Mouse (Mus musculus) heart, postnatal 0 days (tissue): ENCODE data around the gene Vdr. TPM values are rescaled to one million over a fixed set of nuclear protein-coding genes. Genes with fewer than 3 reads are reported as not detected.

Source experiments
- ATAC-seq: fragments of 200-750 bp; cut with Nextera tagmentation; 2 replicates; pipeline ENCODE4 v1.8.0; 2017; ENCODE audit warnings: low read depth, moderate number of reproducible peaks, moderate library complexity; ENCODE audit not compliant: insufficient read depth
- DNase-seq: peaks from one replicate; pipeline ENCODE4 v3.0.0-alpha.2; 2016; ENCODE audit warnings: low spot score
- H3K27ac ChIP-seq: fragments of 300-500 bp; sonication (generic); 2 replicates; pipeline ENCODE4 v1.5.1; 2014; ENCODE audit warnings: low read depth, mild to moderate bottlenecking
- H3K27me3 ChIP-seq: fragments of 300-500 bp; sonication (generic); 2 replicates; pipeline ENCODE4 v1.6.1; 2014; ENCODE audit warnings: low read length, mixed read lengths; ENCODE audit not compliant: control insufficient read depth, insufficient read depth
- H3K36me3 ChIP-seq: fragments of 300-500 bp; sonication (generic); replicated peaks from 2 replicates; pipeline ENCODE4 v1.6.1; 2014; ENCODE audit warnings: low read length, mixed read lengths; ENCODE audit not compliant: control insufficient read depth, insufficient read depth
- H3K4me1 ChIP-seq: fragments of 300-500 bp; sonication (generic); 2 replicates; pipeline ENCODE4 v1.6.1; 2014; ENCODE audit warnings: antibody characterized with exemption; ENCODE audit not compliant: control insufficient read depth, insufficient read depth
- H3K4me2 ChIP-seq: fragments of 300-500 bp; sonication (generic); 2 replicates; pipeline ENCODE4 v1.6.1; 2014; ENCODE audit warnings: low read depth, mild to moderate bottlenecking, low read length, moderate library complexity
- H3K4me3 ChIP-seq: fragments of 300-500 bp; sonication (generic); 2 replicates; pipeline ENCODE4 v1.5.1; 2014; ENCODE audit warnings: low read depth, low read length
- H3K9ac ChIP-seq: fragments of 300-500 bp; sonication (generic); replicated peaks from 2 replicates; pipeline ENCODE4 v1.6.1; 2014; ENCODE audit warnings: low read depth, low read length, mixed read lengths
- H3K9me3 ChIP-seq: fragments of 300-500 bp; sonication (generic); replicated peaks from 2 replicates; pipeline ENCODE4 v1.6.1; 2016; ENCODE audit warnings: low read length; ENCODE audit not compliant: control insufficient read depth
- CTCF ChIP-seq: IDR thresholded peaks from 2 replicates; pipeline ENCODE4 v1.5.1; 2016; ENCODE audit warnings: antibody characterized with exemption, control low read depth, low read depth
- EP300 ChIP-seq: IDR thresholded peaks from 2 replicates; pipeline ENCODE4 v1.6.1; 2016; ENCODE audit warnings: antibody characterized with exemption, low read depth
- WGBS: fragments of 180-500 bp; shearing (Covaris S2); extraction: QIAGEN DNeasy Blood & Tissue Kit; methylation state at CpG from one replicate; pipeline ENCODE4 v1.1.7; 2014; 5-methylcytosine and 5-hydroxymethylcytosine counted together
- polyA plus RNA-seq: library from polyadenylated mRNA; unstranded; fragments of >200 nt; fragmentation: Nextera tagmentation; extraction: Ambion mirVana; gene quantifications from 2 replicates; pipeline ENCODE4 v1.2.1, GENCODE M21; 2015
- total RNA-seq: library from RNA; depleted of rRNA; stranded (reverse); fragments of >200 nt; gene quantifications from 2 replicates; pipeline ENCODE4 v1.2.3, GENCODE M21; 2014; ENCODE audit warnings: low replicate concordance

Vdr gene
- total and polyA plus RNA-seq, 2 experiments from 2014 or later: 0.15 to 2.6 TPM

GRCm38 (mm10) chr15:97864361-97865045 lies 45.9 kb downstream of the Vdr start:
- 45% methylated on average over 8 of the region's 8 CpGs for WGBS
- Histone ChIP-seq H3K9ac (no peak overlapping the region), H3K4me1 (peaks cover 10% of the 10 kb centered on the region)

GRCm38 (mm10) chr15:97863494-97863881 lies 46.9 kb downstream of the Vdr start:
- H3K9me3 ChIP-seq: no peaks in the 10 kb centered on the region
- H3K27me3 ChIP-seq: 0 out of 2 replicates have a peak, but pooled peaks cover 5% of the 10 kb centered on the region
- peaks cover 10% of the 10 kb centered on the region for H3K4me1 ChIP-seq
- H3K36me3 ChIP-seq: no peaks in the 10 kb centered on the region
- H3K4me2 ChIP-seq: no peak overlapping the region
- DNase-seq: no peak
- no peak for ATAC-seq
- H3K9ac ChIP-seq: no peak overlapping the region
- no peak overlapping the region for H3K27ac ChIP-seq
- WGBS: 66% methylated on average over 18 of the region's 18 CpGs
- no peak for TF ChIP-seq EP300
- TF ChIP-seq CTCF: no peak
- no peak overlapping the region for H3K4me3 ChIP-seq

More at GRCm38 (mm10) chr15:97864361-97865045, 45.9 kb downstream of the Vdr start:
- ATAC-seq (no peak; the same call in 1 of the 2 replicates), DNase-seq (no peak)
- H3K4me3 ChIP-seq: no peak overlapping the region
- H3K27ac ChIP-seq: 0 out of 2 replicates have a peak overlapping the region, but pooled peaks have one; percentile 36
- no peaks in the 10 kb centered on the region for H3K9me3 ChIP-seq
- H3K27me3 ChIP-seq: 0 out of 2 replicates have a peak, but pooled peaks cover 5% of the 10 kb centered on the region
- no peak for TF ChIP-seq EP300
- no peak overlapping the region for H3K4me2 ChIP-seq
- no peaks in the 10 kb centered on the region for H3K36me3 ChIP-seq

GRCm38 (mm10) chr15:97862881-97863493 lies 47.4 kb downstream of the Vdr start:
- H3K4me3 ChIP-seq: no peak overlapping the region
- H3K9me3 ChIP-seq: no peaks in the 10 kb centered on the region
- H3K36me3 ChIP-seq: no peaks in the 10 kb centered on the region
- DNase-seq: no peak
- no peak for ATAC-seq
- H3K27me3 ChIP-seq: 0 out of 2 replicates have a peak, but pooled peaks cover 5% of the 10 kb centered on the region
- 26% methylated on average over 14 of the region's 14 CpGs for WGBS
- H3K4me1 ChIP-seq: peaks cover 10% of the 10 kb centered on the region
- TF ChIP-seq CTCF: no peak
- TF ChIP-seq EP300: no peak
- no peak overlapping the region for H3K4me2 ChIP-seq
- no peak overlapping the region for H3K9ac ChIP-seq
- H3K27ac ChIP-seq: no peak overlapping the region

DNA sequence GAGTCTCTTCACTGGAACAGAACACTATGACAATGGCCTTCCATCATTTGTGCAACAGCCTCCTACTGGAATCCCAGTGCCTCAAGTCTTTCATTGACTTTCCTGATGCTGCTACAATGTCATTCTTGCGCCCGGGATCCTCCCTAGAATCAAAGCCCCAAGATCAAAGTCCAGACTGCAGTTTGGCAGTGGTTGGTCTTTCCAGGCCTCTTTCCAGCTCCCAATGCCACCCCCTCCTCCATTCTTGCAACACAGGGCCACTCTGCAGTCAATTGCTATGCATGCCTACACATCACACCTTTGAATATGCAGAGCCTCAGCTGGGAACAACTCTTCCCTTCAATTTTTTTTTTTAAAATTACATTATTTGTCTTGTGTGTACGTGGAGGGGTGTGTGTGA lies 50.1 kb downstream of the Vdr start:
- DNase-seq (no peak), ATAC-seq (no peak)
- Histone ChIP-seq H3K4me1 (peaks cover 10% of the 10 kb centered on the region), H3K9ac (no peak overlapping the region), H3K4me3 (no peak overlapping the region), H3K9me3 (no peaks in the 10 kb centered on the region), H3K4me2 (no peak overlapping the region), H3K27ac (no peak overlapping the region), H3K27me3 (0 out of 2 replicates have a peak, but pooled peaks cover 8% of the 10 kb centered on the region), H3K36me3 (no peaks in the 10 kb centered on the region)
- TF ChIP-seq CTCF (no peak), EP300 (no peak)
- WGBS: 83% methylated on average over 3 of the region's 3 CpGs

DNA sequence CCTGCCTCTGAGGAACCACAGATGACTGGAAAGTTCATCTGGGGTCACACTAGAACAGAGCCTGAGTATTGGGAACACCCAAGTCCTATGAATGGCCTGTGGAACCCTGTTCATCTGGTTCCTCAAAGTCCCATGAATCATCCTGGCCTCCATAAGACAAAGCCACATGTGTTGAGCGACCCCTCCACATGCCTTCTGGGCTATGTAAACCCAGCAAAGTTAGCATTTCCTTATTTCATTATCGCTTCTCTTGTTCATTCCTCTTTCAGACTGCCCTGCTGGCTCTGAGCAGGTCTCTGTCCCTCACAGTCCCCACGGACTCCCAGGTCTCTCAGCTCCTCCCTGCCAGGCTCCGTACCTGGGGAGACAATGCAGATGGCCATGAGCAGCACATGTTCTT lies 52.0 kb downstream of the Vdr start:
- no peak overlapping the region for H3K4me3 ChIP-seq
- DNase-seq (no peak), ATAC-seq (no peak)
- 79% methylated on average over 4 of the region's 4 CpGs for WGBS
- H3K4me2 ChIP-seq: no peak overlapping the region
- H3K4me1 ChIP-seq: peaks cover 5% of the 10 kb centered on the region
- H3K27ac ChIP-seq: no peak overlapping the region
- H3K9me3 ChIP-seq: no peaks in the 10 kb centered on the region
- H3K36me3 ChIP-seq: no peaks in the 10 kb centered on the region
- TF ChIP-seq EP300: no peak
- TF ChIP-seq CTCF: no peak
- no peak overlapping the region for H3K9ac ChIP-seq
- peaks cover 8% of the 10 kb centered on the region; the same call in 1 of the 2 replicates for H3K27me3 ChIP-seq
